Mouse (Mus musculus) adrenal gland, adult 18-20 months (tissue): ENCODE results near the gene Chd9. TPM values are rescaled to one million over a fixed set of nuclear protein-coding genes. Genes with fewer than 3 reads are reported as not detected.
"Not testable (repeated sequence)": the region's sequence is repeated elsewhere in the genome, so short reads cannot be mapped to it uniquely, and the experiment has no call there.

Source experiments
- DNase-seq, 2 experiments: peaks; one replicate each; pipeline ENCODE4 v3.0.0; 2021 to 2022; ENCODE audit warnings: low spot score in 2 of 2
- total RNA-seq, 2 experiments: library from RNA; stranded (reverse); gene quantifications; 1 replicate in 1 of 2; 2 replicates in 1 of 2; pipeline ENCODE4 v1.2.3; 2021

Chd9 gene
- total RNA-seq, 2 experiments from 2014 or later: 66.8 to 77.4 TPM

DNA sequence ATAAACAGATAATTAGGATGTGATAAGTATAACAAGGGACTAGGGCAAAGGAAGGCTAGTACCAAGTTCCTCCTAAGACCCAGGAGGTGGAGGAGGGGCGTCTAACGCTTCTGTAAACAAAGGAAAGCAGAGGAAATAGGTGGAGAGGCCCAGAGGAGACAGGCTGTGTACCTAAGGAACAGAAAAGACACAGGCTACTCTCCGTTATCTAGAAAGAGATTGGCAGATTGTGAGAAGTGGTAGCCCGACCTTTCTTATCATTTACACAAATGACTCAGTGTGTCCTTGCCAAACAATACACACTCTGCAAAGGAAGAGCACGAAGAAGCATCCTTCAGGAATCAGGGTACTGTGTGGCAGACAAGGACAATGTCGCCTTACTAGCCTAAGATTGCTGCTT is 70.4 kb downstream of the Chd9 start:
- no peak for DNase-seq

DNA sequence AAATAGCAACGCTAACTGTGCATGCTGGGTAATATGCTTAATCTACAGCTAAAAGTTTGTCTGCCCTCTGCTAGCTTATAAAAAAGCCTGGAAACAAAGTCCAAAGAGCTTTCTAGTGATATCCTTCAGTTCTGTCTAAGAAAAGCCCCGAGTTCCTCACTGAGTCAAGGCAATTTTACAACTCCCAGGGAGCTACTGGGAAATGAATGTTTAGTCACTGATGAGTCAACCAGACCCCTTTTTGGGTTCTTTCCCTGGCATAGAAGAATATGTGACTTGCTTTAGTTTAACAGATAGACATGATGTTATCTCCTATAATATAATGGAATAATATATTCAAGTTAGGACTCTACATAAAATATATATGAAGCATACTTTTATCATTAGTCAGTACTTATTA is 73.8 kb downstream of the Chd9 start:
- DNase-seq: no peak

DNA sequence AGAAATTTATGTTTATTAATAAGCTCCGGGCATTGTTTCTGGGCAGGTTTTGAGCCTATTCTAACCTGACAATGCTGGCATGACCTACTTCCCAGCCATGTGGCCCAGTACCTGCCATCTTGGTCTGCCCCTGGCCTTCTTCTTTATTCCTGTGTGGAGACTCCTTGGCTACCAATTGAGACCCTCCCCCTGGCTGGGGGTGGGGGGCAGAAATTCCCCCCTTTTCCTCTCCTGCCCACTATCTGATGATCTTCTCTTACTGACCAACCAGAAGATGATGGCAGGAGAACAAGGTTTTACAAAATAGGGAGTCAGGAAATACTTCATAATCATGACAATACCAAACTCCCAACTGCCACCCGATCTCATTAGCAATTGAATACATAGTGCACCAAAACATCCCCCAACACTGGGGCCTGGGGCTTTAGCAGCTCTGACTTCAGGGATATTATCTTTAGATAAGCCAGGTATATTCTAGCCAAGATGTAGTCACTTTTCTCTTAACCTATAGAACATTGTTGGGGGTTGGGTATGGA is 76.1 kb downstream of the Chd9 start:
- DNase-seq: no peak

DNA sequence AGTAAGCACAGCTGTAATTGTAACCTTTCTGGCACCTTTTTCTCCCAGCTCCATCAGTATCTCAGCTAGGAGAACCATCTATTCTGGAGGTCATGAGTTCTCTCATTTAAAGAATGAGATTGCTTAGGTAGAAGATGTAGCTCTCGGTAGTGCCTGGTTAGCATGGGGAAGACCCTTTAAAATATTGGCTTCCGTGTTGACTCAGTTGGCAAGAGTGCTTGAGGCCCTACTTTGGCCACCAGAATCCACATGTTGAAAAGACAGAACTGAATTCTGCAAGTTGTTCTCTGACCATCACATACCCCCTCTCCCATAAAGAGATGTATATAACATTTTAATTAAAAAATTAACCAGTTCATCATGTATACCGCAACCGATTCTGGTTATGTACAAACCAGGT is 78.8 kb downstream of the Chd9 start:
- no peak for DNase-seq

DNA sequence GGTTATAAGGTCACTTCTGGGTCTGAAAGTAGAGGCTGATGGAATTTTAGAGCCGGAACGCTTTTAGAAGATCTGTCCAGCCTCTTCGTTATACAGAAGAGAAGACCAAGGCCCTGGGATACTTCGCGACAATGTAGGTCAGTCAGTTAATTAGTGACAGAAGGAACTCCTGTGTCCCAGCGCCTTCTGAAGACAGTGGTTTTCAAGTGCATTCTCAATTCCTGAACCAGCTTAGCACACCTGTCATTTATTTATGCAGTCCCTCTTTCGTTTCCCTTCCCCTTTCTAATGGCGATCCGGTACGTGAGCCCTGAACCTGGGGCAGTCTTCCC is 79.3 kb downstream of the Chd9 start:
- no peak for DNase-seq

DNA sequence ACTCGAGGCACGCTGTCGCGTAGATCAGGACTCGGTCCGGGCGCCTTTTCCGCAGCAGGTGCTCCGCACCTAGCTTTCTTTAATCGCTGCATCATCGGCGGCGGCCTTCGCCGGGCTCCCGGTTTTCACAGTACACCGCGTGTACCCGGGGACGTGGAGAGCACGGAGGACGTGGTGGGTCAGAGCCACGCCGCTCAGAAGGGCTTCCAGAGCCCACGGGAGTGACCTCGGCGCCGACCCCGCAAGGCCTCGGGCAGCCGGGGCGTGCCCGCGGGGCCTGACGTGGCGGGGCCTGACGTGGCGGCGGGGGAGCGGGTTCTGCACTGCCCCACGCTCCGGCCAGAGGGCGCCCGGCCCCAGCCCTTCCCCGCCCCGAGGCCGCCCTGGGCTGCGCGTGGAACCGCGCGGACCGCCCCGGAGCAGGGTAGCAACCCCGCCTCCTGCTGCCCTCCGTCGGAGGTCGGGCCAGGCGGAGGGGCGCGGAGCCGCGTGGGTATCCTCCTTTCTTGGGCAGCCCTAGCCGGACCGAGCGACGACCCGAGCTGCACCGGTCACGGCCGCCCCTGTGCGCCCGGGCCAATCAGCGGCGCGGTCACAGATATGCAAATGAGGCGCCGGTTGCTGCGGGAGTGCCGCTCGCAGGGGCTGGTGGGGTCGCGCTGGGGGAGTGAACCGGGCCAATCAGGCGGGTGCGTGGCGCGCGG is 79.8 kb downstream of the Chd9 start:
- peak; percentile 94 to 95 for DNase-seq

DNA sequence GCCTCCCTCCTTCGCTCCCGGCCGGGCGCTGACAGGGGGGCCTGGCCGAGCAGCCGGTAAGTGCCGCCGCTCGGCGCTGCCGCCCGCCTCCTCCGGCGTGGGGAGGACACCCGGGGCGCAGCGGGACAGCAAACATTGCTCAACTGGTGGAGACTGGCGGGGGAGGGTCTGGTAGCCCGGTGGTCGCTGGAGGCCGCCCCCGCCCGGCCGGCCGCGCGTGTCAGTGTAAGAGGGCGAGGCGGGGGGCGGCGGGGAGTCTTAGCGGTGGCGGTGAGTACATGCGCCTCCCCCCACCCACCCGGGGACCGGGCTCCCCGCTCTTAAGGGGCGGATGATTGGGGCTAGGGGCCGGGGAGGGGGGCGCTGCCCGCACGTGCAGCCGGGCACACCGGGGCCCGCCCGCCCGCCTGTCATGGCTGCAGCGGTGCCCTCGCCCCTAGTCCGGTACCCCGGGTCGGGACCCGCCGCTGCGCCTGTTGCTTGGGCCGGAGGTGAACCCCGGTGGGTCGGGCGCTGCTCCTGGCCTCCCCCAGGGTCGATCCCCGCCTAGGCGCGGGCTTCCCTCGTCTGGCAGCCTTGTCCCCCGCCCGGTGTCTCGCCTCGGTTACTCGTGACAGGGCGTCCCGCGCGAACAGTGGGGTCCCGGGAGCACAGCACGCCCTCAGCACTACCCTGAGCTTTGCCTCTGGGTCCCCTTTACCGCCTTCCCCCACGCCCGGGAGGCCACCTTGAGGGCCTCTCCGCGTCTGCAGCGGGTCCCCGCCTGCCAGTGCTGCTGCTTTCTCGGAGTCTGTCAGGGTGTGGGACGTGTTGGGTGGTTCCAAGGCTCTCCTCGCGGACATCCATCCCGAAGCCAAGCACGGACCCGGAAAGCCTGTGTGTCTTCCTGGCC is 80.7 kb downstream of the Chd9 start:
- peak; percentile 51 to 57 for DNase-seq

DNA sequence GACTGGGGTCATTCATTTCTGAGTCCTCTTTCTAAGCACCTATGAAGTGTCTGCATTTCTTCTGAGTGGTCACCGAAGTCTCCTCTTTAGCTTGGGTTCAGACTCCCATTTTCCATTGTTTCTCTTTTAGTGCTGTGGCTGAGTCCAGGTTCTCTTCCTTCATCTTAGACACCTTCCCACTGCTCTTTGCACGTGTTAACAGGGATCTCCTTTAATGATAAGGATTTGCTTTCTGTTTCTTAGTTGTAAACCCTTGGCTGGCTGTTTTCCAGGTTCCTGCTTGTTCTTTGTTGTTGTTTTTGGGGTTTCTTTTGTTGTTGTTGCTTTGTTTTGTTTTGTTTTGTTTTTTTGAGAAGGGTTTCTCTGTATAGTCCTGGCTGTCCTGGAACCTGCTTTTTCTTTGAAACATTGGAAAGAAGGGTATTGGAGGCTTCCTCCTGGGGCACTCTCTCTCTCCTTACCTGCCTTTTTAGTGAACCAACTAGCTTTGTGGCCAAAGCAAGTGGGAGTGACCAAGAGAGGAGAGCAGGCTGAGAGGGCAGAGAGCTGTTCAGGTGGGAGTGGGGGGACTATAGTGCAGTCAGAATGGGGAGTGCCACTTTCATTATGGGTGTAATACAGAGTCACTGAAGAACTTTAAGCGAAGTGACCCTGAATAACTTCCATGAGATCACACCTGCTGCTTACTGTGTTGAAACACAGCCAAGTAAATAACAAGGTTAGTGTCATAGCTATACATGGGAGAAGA is 95.2 kb downstream of the Chd9 start:
- no peak for DNase-seq

DNA sequence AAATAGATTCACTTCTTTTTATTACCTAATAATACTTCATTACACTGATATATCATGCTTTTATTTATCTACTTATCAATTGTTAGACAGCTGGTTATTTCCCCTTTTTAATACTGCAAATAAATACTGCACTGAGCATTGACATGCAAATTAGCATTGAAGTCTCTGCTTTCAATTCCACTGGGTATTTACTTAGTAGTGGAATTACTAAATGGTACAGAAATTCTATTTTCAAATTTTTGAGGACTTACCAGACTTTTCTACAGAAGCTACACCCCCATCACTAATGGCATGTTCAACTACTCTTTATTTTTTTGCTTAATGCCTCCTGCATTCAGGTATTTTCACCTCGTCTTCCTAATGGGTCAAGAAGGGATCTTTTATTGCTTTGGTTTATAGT is 100.3 kb downstream of the Chd9 start:
- DNase-seq: no peak

DNA sequence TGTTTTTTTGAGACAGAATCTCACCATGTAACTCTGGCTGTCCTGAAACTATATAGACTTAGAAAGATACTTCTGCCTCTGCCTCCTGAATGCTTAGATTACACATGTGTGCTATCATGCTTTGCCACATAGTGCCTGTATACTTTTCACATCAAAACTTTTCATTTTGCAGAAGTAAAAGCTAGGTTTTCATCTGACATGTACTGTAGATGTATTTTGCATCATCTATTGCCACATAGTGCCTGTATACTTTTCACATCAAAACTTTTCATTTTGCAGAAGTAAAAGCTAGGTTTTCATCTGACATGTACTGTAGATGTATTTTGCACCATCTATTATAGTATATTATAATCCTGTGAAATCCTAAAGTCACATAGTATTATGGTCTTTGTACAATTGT is 102.0 kb downstream of the Chd9 start:
- not testable (repeated sequence) for DNase-seq

DNA sequence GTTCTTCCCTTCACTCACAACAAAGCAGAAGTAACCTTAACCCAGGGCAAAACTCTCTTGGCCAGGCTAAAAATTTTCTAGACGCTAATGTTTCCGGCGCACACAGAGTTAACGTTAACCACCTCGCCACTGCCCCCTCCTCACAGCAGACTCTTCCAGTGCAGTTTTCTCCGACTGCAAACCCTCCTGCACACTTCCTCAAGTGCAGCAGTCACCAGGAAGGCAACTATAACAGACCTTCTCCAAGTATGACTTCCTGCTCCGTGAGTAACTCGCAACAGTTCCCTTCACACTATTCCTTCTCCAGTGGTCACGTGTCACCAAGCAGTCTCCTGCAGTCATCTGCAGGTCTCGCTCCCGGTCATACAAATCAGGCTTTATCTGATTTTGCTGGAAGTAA is 104.8 kb downstream of the Chd9 start:
- no peak for DNase-seq

DNA sequence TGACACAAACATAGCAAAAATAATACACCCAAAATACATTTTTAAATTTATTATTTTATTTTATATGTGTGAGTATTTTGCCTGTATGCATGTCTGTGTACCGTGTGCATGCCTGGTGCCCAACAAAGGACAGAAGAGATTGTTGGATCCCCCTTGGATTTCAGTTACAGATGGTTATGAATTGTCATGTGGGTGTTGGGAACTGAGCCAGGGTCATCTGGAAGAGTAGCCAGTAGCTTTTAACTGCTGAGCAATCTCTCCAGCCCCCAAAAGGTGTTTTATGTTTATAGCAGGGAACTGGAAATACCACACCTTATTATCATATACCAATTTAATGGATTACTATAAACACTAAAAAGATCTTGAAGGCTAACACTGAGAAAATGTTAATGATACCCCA is 106.6 kb downstream of the Chd9 start:
- DNase-seq: no peak

DNA sequence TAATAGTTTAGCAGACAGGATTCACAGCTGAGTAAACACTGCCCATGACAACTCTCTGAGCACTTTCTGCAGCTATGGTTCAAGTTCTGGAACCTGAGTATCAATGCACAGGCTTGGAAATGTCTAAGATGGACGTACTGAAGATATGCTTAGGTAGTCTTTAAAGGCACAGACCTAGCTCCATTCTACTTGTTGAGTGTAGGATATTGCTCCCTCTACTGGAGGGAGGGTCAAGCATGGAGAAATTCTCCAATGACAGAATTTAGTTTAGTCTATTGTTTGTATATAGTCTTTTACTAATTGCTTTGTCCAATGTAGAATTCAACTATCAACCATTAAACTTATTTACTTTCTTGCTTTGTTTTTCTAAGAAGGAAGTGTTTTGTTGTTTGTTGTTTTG is 108.7 kb downstream of the Chd9 start:
- no peak for DNase-seq

DNA sequence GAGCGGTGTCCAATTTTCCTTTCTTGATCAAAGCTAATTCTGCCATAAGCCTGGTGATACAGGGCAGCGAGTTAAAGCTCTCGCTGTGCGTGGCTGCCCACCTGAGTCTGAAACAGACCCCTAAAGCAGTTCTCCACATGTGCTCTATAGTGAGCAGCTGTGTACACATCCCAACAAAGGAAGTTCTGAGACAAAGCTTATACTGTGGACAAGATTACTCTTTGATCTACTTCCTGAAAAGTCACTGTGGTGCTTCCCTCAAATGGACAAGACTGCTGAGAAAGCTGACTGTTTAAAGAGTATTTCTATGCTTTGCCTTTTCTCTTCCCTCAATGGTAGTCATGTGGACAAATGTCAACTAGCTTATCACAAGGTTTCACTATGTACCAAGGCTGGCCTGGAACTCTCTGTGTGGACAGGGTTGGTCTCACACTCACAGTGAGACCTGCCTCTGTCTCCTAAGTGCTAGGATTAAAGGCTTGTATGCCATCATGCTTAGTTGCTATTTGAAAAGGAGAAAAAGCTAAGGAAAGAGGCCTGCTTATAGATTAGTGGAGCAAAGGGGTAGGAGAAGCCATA is 110.3 kb downstream of the Chd9 start:
- no peak for DNase-seq

DNA sequence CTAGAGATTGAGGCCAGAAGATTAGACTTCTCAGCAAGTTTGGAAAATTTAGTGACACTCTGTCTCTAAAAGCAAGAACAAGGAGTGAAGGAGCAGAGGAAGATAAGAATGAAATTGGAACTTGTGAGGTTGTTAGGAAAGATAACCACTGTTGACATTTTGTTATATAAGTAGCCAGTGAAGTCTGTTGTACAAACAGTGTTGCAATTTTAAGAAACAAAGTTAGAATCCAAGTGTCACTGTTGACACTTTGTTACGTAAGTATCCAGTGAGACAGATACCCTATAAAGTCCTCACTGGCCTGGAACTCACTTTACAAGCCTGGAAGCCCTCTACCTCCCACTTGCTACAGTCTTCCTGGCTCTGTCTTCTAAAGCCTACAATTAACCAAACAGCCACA is 111.7 kb downstream of the Chd9 start:
- DNase-seq: no peak

DNA sequence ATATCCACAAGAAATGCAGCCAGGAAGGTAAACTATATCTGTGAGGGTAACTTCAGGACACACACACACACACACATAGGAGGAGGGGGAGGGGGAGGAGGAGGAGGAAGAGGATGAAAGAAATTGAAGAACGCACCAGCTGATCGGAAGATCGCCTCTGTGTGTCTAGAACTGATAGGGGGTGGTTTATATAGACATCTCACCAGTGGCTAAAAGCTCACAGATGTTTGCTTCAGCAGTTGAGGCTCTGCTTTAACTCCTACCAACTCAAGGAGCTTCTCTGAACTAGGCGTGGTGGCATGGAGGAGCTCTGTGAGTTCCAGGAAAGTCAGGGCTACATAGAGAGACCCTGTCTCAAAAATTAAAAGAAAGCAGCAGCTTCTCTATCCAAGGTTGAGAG is 115.6 kb downstream of the Chd9 start:
- DNase-seq: no peak

DNA sequence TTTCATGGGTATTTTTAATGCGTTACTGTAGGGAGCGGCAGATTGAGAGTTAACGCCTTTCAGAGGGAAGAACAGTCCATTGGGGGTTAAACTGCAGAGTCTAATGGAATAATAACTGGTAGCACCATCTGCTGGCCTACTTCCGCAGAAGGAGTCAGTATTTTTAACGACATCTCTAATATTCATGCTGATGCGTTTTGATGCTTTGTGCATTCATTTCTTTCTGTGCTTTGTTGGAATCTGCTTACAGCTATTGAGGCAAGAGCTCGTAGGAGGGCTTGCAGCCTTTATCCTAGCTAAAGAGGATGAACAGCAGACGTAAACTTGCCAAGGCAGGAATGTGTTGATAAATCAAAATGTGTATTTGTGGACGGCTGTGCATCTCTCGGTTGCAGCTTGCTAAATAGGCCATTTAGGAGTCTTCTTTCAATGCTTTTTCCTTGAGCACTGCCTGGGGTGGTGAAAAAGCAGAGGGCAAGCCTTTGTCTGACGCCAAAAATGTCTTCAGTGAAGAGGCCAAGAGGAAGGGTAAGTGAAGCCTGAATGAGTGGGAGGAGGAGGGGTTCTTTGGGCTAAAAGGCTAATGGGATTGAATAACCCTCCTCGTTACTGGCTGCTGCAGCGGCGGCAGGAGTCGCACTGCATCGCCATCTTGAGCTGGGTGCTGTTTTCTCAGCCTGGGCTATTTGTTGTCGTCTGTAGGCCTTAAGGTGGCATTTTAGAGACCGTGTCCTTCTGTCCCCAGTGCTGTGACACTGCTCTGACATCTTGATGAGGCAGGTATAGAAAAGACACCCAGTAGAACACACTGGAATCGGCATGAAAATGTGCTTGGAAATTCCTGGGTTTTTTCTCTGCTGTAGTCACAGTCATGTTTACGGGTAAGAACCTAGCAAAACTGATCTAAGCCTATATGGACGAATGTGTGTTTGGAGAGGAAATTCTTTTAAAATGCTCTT is 126.9 kb downstream of the Chd9 start:
- peak; percentile 49 to 64 for DNase-seq

DNA sequence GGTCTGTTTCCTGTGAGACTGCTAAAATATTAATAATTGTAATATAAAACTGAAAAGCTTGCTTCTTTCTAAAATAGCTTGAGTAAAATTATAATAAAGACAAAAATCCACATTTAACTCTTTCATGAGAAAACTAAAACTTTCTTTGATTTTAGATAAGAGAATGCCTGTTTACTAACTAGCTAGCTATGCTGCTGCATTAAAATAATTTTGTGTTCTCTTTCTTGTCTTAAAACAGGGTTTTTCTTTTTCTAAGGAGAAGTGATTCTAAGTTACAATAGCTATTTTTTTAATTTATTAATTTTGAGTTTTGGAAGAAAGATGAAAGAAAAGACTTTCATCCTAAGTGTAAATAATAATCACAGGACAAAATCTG is 127.6 kb downstream of the Chd9 start:
- no peak for DNase-seq

DNA sequence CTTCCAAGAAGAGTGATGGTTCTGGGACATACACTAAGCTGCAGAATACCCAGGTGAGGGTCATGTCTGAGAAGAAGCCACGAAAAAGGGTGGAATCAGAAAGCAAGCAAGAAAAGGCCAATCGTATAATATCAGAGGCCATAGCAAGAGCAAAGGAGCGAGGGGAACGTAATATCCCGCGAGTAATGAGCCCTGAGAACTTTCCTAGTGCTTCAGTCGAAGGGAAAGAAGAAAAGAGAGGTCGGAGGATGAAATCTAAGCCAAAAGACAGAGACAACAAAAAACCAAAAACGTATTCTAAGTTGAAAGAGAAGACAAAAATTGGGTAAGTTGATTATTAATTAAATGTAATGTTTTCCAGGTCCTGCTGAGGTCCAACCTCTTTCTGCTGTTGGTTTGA is 128.2 kb downstream of the Chd9 start:
- DNase-seq: no peak

DNA sequence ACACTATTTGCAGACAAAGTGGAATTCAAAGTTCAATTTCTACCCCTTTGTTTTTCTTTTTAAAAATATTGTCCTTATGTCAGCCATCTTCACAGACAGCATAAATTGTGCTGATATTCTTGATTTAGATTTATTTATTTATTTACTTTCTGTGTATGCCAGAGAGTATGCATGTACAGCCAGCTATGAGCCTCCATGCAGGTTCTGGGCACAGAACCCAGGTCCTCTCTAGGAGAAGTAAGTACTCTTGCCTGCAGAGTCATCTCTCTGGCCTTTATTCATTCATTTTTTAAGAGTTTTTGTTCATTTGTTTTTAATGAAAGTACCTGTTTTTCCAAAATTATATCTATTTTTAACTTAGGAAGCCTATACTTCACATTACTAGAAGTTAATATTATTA is 129.6 kb downstream of the Chd9 start:
- no peak for DNase-seq
